Mouse (Mus musculus): Measurements from ENCODE around the gene Abcc8.

GRCm38 (mm10) chr7:46104256-46104915 is 75.4 kb downstream of the Abcc8 start:
- no peak for TF ChIP-seq CTCF (IDR thresholded peaks at IDR 0.05; ENCODE audit: low read depth)
- no peak for TF ChIP-seq EP300 (IDR thresholded peaks at IDR 0.05; ENCODE audit: low read depth)

Data from liver, postnatal 0 days (tissue).